Mouse (Mus musculus) midbrain, embryonic 15.5 days (tissue): Measurements from ENCODE around the gene Olfr437. TPM values are rescaled to one million over a fixed set of nuclear protein-coding genes. Genes with fewer than 3 reads are reported as not detected.
"Not testable (repeated sequence)": the region's sequence is repeated elsewhere in the genome, so short reads cannot be mapped to it uniquely, and the experiment has no call there.

Experiments used
- ATAC-seq: fragments of 200-750 bp; cut with Nextera tagmentation; replicated peaks from 2 replicates; pipeline ENCODE4 v1.8.0; 2017; ENCODE audit warnings: moderate TSS enrichment
- H3K27ac ChIP-seq: fragments of 300-500 bp; sonication (generic); 2 replicates; pipeline ENCODE4 v1.5.1; 2015; ENCODE audit warnings: mild to moderate bottlenecking, inconsistent platforms
- H3K27me3 ChIP-seq: fragments of 300-500 bp; sonication (generic); replicated peaks from 2 replicates; pipeline ENCODE4 v1.6.1; 2015; ENCODE audit warnings: inconsistent platforms
- H3K36me3 ChIP-seq: fragments of 300-500 bp; sonication (generic); replicated peaks from 2 replicates; pipeline ENCODE4 v1.6.1; 2015; ENCODE audit warnings: inconsistent platforms
- H3K4me1 ChIP-seq: fragments of 300-500 bp; sonication (generic); 2 replicates; pipeline ENCODE4 v1.6.1; 2015; ENCODE audit warnings: inconsistent platforms
- H3K4me2 ChIP-seq: fragments of 300-500 bp; sonication (generic); 2 replicates; pipeline ENCODE4 v1.6.1; 2015; ENCODE audit warnings: inconsistent platforms, mild to moderate bottlenecking, moderate library complexity
- H3K4me3 ChIP-seq: fragments of 300-500 bp; sonication (generic); 2 replicates; pipeline ENCODE4 v1.5.1; 2015; ENCODE audit warnings: mild to moderate bottlenecking, inconsistent platforms
- H3K9ac ChIP-seq: fragments of 300-500 bp; sonication (generic); 2 replicates; pipeline ENCODE4 v1.6.1; 2015; ENCODE audit warnings: mild to moderate bottlenecking, inconsistent platforms
- H3K9me3 ChIP-seq: fragments of 300-500 bp; sonication (generic); 2 replicates; pipeline ENCODE4 v1.6.1; 2016; ENCODE audit warnings: inconsistent platforms
- WGBS: fragments of 180-500 bp; shearing (Covaris S2); methylation state at CpG from one replicate; pipeline ENCODE4 v1.1.7; 2015; ENCODE audit warnings: mixed read lengths; 5-methylcytosine and 5-hydroxymethylcytosine counted together
- polyA plus RNA-seq: library from polyadenylated mRNA; unstranded; fragments of >200 nt; fragmentation: Nextera tagmentation; extraction: Ambion mirVana; gene quantifications from 2 replicates; pipeline ENCODE4 v1.2.1, GENCODE M21; 2015

Olfr437 gene
- not detected in 2 replicates for polyA plus RNA-seq

GRCm38 (mm10) chr6:43162982-43163381, at the start of gene Olfr437:
Gene Olfr437 (plus strand): TSS chr6:43163282.
- H3K9me3 ChIP-seq = no peaks in the 10 kb centered on the region
- H3K9ac ChIP-seq = no peak within 1 kb of the TSS
- H3K36me3 ChIP-seq = no peaks in the 10 kb centered on the region
- H3K4me2 ChIP-seq = no peak within 1 kb of the TSS
- no peaks in the 10 kb centered on the region for H3K4me1 ChIP-seq
- H3K27me3 ChIP-seq = no peaks in the 10 kb centered on the region
- ATAC-seq = no peak
- 72% methylated on average over 3 of the region's 3 CpGs for WGBS
- H3K27ac ChIP-seq = no peak within 1 kb of the TSS
- H3K4me3 ChIP-seq = no peak within 1 kb of the TSS

GRCm38 (mm10) chr6:43146267-43146666, 16.8 kb upstream of the Olfr437 start, which contains the start of gene Olfr237-ps1:
Gene Olfr237-ps1 (plus strand): TSS chr6:43146567.
- H3K4me2 ChIP-seq, H3K27ac ChIP-seq, H3K9me3 ChIP-seq, H3K27me3 ChIP-seq, H3K9ac ChIP-seq, H3K4me3 ChIP-seq, H3K4me1 ChIP-seq, ATAC-seq, H3K36me3 ChIP-seq: not testable (repeated sequence)
- 88% methylated on average over 2 of the region's 2 CpGs for WGBS

GRCm38 (mm10) chr6:43159502-43159901, 3.6 kb upstream of the Olfr437 start:
- no peak for ATAC-seq
- WGBS = 67% methylated on average over 1 of the region's 1 CpGs
- no peaks in the 10 kb centered on the region for H3K9me3 ChIP-seq

GRCm38 (mm10) chr6:43167246-43167645, 4.2 kb downstream of the Olfr437 start:
- no peak for ATAC-seq
- 93% methylated on average over 4 of the region's 4 CpGs for WGBS
- no peaks in the 10 kb centered on the region for H3K4me1 ChIP-seq
- H3K4me2 ChIP-seq = no peak overlapping the region
- H3K36me3 ChIP-seq = no peaks in the 10 kb centered on the region
- no peak overlapping the region for H3K27ac ChIP-seq
- H3K9ac ChIP-seq = no peak overlapping the region
- H3K9me3 ChIP-seq = no peaks in the 10 kb centered on the region
- H3K27me3 ChIP-seq = no peaks in the 10 kb centered on the region
- H3K4me3 ChIP-seq = no peak overlapping the region

More at GRCm38 (mm10) chr6:43159502-43159901, 3.6 kb upstream of the Olfr437 start:
- Histone ChIP-seq H3K4me2 (no peak overlapping the region), H3K27ac (no peak overlapping the region), H3K4me1 (no peaks in the 10 kb centered on the region), H3K9ac (no peak overlapping the region), H3K27me3 (no peaks in the 10 kb centered on the region), H3K36me3 (no peaks in the 10 kb centered on the region), H3K4me3 (no peak overlapping the region)

- no peak within 1 kb of the TSS for H3K9ac ChIP-seq
- H3K36me3 ChIP-seq = no peaks in the 10 kb centered on the region
- H3K27ac ChIP-seq = no peak within 1 kb of the TSS
- ATAC-seq = no peak
- no peaks in the 10 kb centered on the region for H3K27me3 ChIP-seq
- WGBS = 77% methylated on average over 4 of the region's 4 CpGs
- no peak within 1 kb of the TSS for H3K4me3 ChIP-seq
- H3K4me1 ChIP-seq = no peaks in the 10 kb centered on the region
- no peak within 1 kb of the TSS for H3K4me2 ChIP-seq
- H3K9me3 ChIP-seq = no peaks in the 10 kb centered on the region
Observed at GRCm38 (mm10) chr6:43171840-43172239, 8.8 kb downstream of the Olfr437 start, which contains the start of gene Olfr13. Gene Olfr13 (plus strand): TSS chr6:43172140.

GRCm38 (mm10) chr6:43178129-43178528, 15.0 kb downstream of the Olfr437 start:
- H3K9me3 ChIP-seq = no peaks in the 10 kb centered on the region

GRCm38 (mm10) chr6:43178584-43179501, 15.8 kb downstream of the Olfr437 start:
- H3K36me3 ChIP-seq = no peaks in the 10 kb centered on the region
- no peaks in the 10 kb centered on the region for H3K9me3 ChIP-seq
- H3K27ac ChIP-seq = peak overlapping the region; percentile 48
- peak; percentile 94 for ATAC-seq
- H3K27me3 ChIP-seq = no peaks in the 10 kb centered on the region
- H3K9ac ChIP-seq = no peak overlapping the region
- H3K4me1 ChIP-seq = peaks cover 11% of the 10 kb centered on the region
- H3K4me2 ChIP-seq = no peak overlapping the region
- no peak overlapping the region for H3K4me3 ChIP-seq
- WGBS = 45% methylated on average over 6 of the region's 6 CpGs

More at GRCm38 (mm10) chr6:43178129-43178528, 15.0 kb downstream of the Olfr437 start:
- 87% methylated on average over 1 of the region's 1 CpGs for WGBS
- peak; percentile 51 for ATAC-seq
- no peaks in the 10 kb centered on the region for H3K36me3 ChIP-seq
- H3K9ac ChIP-seq = no peak overlapping the region
- H3K4me2 ChIP-seq = no peak overlapping the region
- no peaks in the 10 kb centered on the region for H3K27me3 ChIP-seq
- H3K4me1 ChIP-seq = peaks cover 11% of the 10 kb centered on the region
- H3K4me3 ChIP-seq = no peak overlapping the region
- H3K27ac ChIP-seq = peak overlapping the region; percentile 48

GRCm38 (mm10) chr6:43190986-43191385, 27.9 kb downstream of the Olfr437 start:
- no peaks in the 10 kb centered on the region for H3K4me1 ChIP-seq
- no peaks in the 10 kb centered on the region for H3K27me3 ChIP-seq
- no peak overlapping the region for H3K4me3 ChIP-seq
- H3K4me2 ChIP-seq = no peak overlapping the region
- H3K27ac ChIP-seq = no peak overlapping the region
- no peak overlapping the region for H3K9ac ChIP-seq
- no peaks in the 10 kb centered on the region for H3K36me3 ChIP-seq
- no peaks in the 10 kb centered on the region for H3K9me3 ChIP-seq
- WGBS = 91% methylated on average over 3 of the region's 3 CpGs
- ATAC-seq = no peak

- ATAC-seq = no peak
- no peaks in the 10 kb centered on the region for H3K27me3 ChIP-seq
Observed at GRCm38 (mm10) chr6:43196781-43197180, 33.7 kb downstream of the Olfr437 start, which contains the start of gene Olfr435. Gene Olfr435 (plus strand): TSS chr6:43197146.

GRCm38 (mm10) chr6:43198094-43198493, 35.0 kb downstream of the Olfr437 start:
- Histone ChIP-seq H3K27ac (no peak overlapping the region), H3K4me1 (no peaks in the 10 kb centered on the region), H3K36me3 (no peaks in the 10 kb centered on the region), H3K9ac (no peak overlapping the region), H3K27me3 (no peaks in the 10 kb centered on the region), H3K4me2 (no peak overlapping the region), H3K4me3 (no peak overlapping the region), H3K9me3 (no peaks in the 10 kb centered on the region)
- WGBS = 85% methylated on average over 3 of the region's 3 CpGs
- no peak for ATAC-seq

More at GRCm38 (mm10) chr6:43196781-43197180, 33.7 kb downstream of the Olfr437 start, which contains the start of gene Olfr435:
- no peak within 1 kb of the TSS for H3K4me2 ChIP-seq
- H3K36me3 ChIP-seq = no peaks in the 10 kb centered on the region
- H3K9ac ChIP-seq = no peak within 1 kb of the TSS
- H3K4me3 ChIP-seq = no peak within 1 kb of the TSS
- no peak within 1 kb of the TSS for H3K27ac ChIP-seq
- H3K4me1 ChIP-seq = no peaks in the 10 kb centered on the region
- no peaks in the 10 kb centered on the region for H3K9me3 ChIP-seq

- Histone ChIP-seq H3K4me3 (no peak overlapping the region), H3K4me2 (no peak overlapping the region), H3K36me3 (no peaks in the 10 kb centered on the region), H3K9ac (no peak overlapping the region), H3K4me1 (no peaks in the 10 kb centered on the region), H3K27me3 (no peaks in the 10 kb centered on the region), H3K9me3 (no peaks in the 10 kb centered on the region), H3K27ac (no peak overlapping the region)
- no peak for ATAC-seq
Observed at GRCm38 (mm10) chr6:43202786-43203185, 39.7 kb downstream of the Olfr437 start.

- no peaks in the 10 kb centered on the region for H3K27me3 ChIP-seq
- H3K9ac ChIP-seq = no peak overlapping the region
- no peak for ATAC-seq
- H3K4me2 ChIP-seq = no peak overlapping the region
- H3K4me1 ChIP-seq = no peaks in the 10 kb centered on the region
- H3K36me3 ChIP-seq = no peaks in the 10 kb centered on the region
- H3K9me3 ChIP-seq = no peaks in the 10 kb centered on the region
- 39% methylated on average over 2 of the region's 2 CpGs for WGBS
- H3K4me3 ChIP-seq = no peak overlapping the region
- H3K27ac ChIP-seq = no peak overlapping the region
Observed at GRCm38 (mm10) chr6:43205355-43205754, 42.3 kb downstream of the Olfr437 start.

- H3K9ac ChIP-seq, H3K36me3 ChIP-seq, H3K4me1 ChIP-seq, H3K4me3 ChIP-seq, H3K9me3 ChIP-seq, H3K4me2 ChIP-seq, ATAC-seq, H3K27ac ChIP-seq, H3K27me3 ChIP-seq: not testable (repeated sequence)
Observed at GRCm38 (mm10) chr6:43212873-43213272, 49.8 kb downstream of the Olfr437 start, which contains the start of gene Olfr434. Gene Olfr434 (plus strand): TSS chr6:43213021.
